Mouse (Mus musculus) MEL (cell line): ENCODE results near the gene Baiap3. TPM values are rescaled to one million over a fixed set of nuclear protein-coding genes. Genes with fewer than 3 reads are reported as not detected.

Source experiments
- DNase-seq: peaks from one replicate; pipeline ENCODE4 v3.0.0; 2011; ENCODE audit warnings: low read depth, low spot score
- H3K27ac ChIP-seq: 2 replicates; pipeline ENCODE4 v1.5.1; 2012; ENCODE audit warnings: low read depth, mild to moderate bottlenecking, control low read depth, low read length, moderate library complexity; ENCODE audit not compliant: control insufficient read depth
- H3K27me3 ChIP-seq, 2 experiments: fragments of 150-350 bp in 1 of 2; sonication (generic) in 1 of 2; 2 replicates each; pipeline ENCODE4 v1.6.1; 2012; ENCODE audit warnings: low read length in 2 of 2, mild to moderate bottlenecking in 2 of 2, improper control_type of control experiment in 1 of 2, moderate library complexity in 1 of 2; ENCODE audit not compliant: insufficient read depth in 2 of 2, control insufficient read depth in 1 of 2
- H3K36me3 ChIP-seq, 2 experiments: 2 replicates each; pipeline ENCODE4 v1.6.1; 2012 to 2014; ENCODE audit warnings: low read length in 2 of 2, improper control_type of control experiment in 1 of 2, inconsistent platforms in 1 of 2, mild to moderate bottlenecking in 1 of 2; ENCODE audit not compliant: insufficient read depth in 2 of 2, control insufficient read depth in 1 of 2
- H3K4me1 ChIP-seq, 2 experiments: fragments of 150-350 bp in 1 of 2; sonication (generic) in 1 of 2; 2 replicates each; pipeline ENCODE4 v1.6.1; 2012; ENCODE audit warnings: low read length in 2 of 2, improper control_type of control experiment in 1 of 2, mild to moderate bottlenecking in 1 of 2; ENCODE audit not compliant: insufficient read depth in 2 of 2, control insufficient read depth in 1 of 2
- H3K4me3 ChIP-seq, 2 experiments: fragments of 150-350 bp in 1 of 2; sonication (generic) in 1 of 2; 2 replicates each; pipeline ENCODE4 v1.5.1; 2012; ENCODE audit warnings: low read depth in 2 of 2, low read length in 2 of 2, mild to moderate bottlenecking in 2 of 2, moderate library complexity in 2 of 2, control low read depth in 1 of 2, improper control_type of control experiment in 1 of 2; ENCODE audit not compliant: control insufficient read depth in 1 of 2, insufficient read depth in 1 of 2
- H3K79me2 ChIP-seq: 2 replicates; pipeline ENCODE4 v1.6.1; 2012; ENCODE audit warnings: mild to moderate bottlenecking, low read length, moderate library complexity; ENCODE audit not compliant: control insufficient read depth, poor library complexity, insufficient read depth
- H3K9ac ChIP-seq: 2 replicates; pipeline ENCODE4 v1.6.1; 2012; ENCODE audit warnings: low read depth, mild to moderate bottlenecking, control low read depth, low read length, moderate library complexity; ENCODE audit not compliant: control insufficient read depth, poor library complexity, severe bottlenecking
- H3K9me3 ChIP-seq: fragments of 150-350 bp; sonication (generic); replicated peaks from 2 replicates; pipeline ENCODE4 v1.6.1; 2012; ENCODE audit warnings: mild to moderate bottlenecking, low read length, improper control_type of control experiment, moderate library complexity; ENCODE audit not compliant: insufficient read depth
- BHLHE40 ChIP-seq: IDR thresholded peaks from 2 replicates; pipeline ENCODE4 v1.6.1; 2012; ENCODE audit warnings: low read depth, mild to moderate bottlenecking, inconsistent platforms, low read length, improper control_type of control experiment, borderline replicate concordance
- EP300 ChIP-seq, 2 experiments: IDR thresholded peaks; 2 replicates each; pipeline ENCODE4 v1.6.1; 2011; ENCODE audit warnings: improper control_type of control experiment in 2 of 2, low read length in 2 of 2, low read depth in 1 of 2, mild to moderate bottlenecking in 1 of 2
- GATA1 ChIP-seq: IDR thresholded peaks from 2 replicates; pipeline ENCODE4 v1.6.1; 2011; ENCODE audit warnings: low read depth, low read length, improper control_type of control experiment
- MEF2A ChIP-seq: IDR thresholded peaks from 2 replicates; pipeline ENCODE4 v1.6.1; 2014; ENCODE audit warnings: low read depth, mild to moderate bottlenecking, inconsistent platforms, low read length, improper control_type of control experiment; ENCODE audit not compliant: poor library complexity, insufficient replicate concordance, severe bottlenecking; ENCODE audit errors: extremely low read depth
- MXI1 ChIP-seq: IDR thresholded peaks from 2 replicates; pipeline ENCODE4 v1.6.1; 2011; ENCODE audit warnings: mild to moderate bottlenecking, low read depth, low read length, improper control_type of control experiment
- NRF1 ChIP-seq: IDR thresholded peaks from 2 replicates; pipeline ENCODE4 v1.6.1; 2014; ENCODE audit warnings: low read depth, mild to moderate bottlenecking, inconsistent platforms, low read length, improper control_type of control experiment, moderate library complexity; ENCODE audit not compliant: poor library complexity, insufficient read depth, severe bottlenecking
- POLR2A ChIP-seq, 2 experiments: IDR thresholded peaks; 2 replicates each; pipeline ENCODE4 v1.6.1; 2011 to 2012; ENCODE audit warnings: low read length in 2 of 2, mild to moderate bottlenecking in 2 of 2, control low read depth in 1 of 2, improper control_type of control experiment in 1 of 2, low read depth in 1 of 2, moderate library complexity in 1 of 2; ENCODE audit not compliant: control insufficient read depth in 1 of 2, insufficient read depth in 1 of 2, poor library complexity in 1 of 2
- RCOR1 ChIP-seq: IDR thresholded peaks from 2 replicates; pipeline ENCODE4 v1.6.1; 2012; ENCODE audit warnings: low read depth, mild to moderate bottlenecking, inconsistent platforms, low read length, improper control_type of control experiment
- SMC3 ChIP-seq: IDR thresholded peaks from 2 replicates; pipeline ENCODE4 v1.6.1; 2011; ENCODE audit warnings: low read depth, low read length, improper control_type of control experiment
- TAL1 ChIP-seq: IDR thresholded peaks from 2 replicates; pipeline ENCODE4 v1.6.1; 2012; ENCODE audit warnings: mild to moderate bottlenecking, inconsistent platforms, low read length, moderate library complexity, mixed read lengths
- TBP ChIP-seq: IDR thresholded peaks from 2 replicates; pipeline ENCODE4 v1.8.0; 2011; ENCODE audit warnings: low read depth, low read length, improper control_type of control experiment
- TCF12 ChIP-seq: IDR thresholded peaks from 2 replicates; pipeline ENCODE4 v1.6.1; 2014; ENCODE audit warnings: low read depth, mild to moderate bottlenecking, inconsistent platforms, low read length, improper control_type of control experiment, moderate library complexity
- ZNF384 ChIP-seq: IDR thresholded peaks from 2 replicates; pipeline ENCODE4 v1.6.1; 2012; ENCODE audit warnings: low read depth, mild to moderate bottlenecking, inconsistent platforms, low read length, improper control_type of control experiment
- polyA plus RNA-seq, 2 experiments: library from polyadenylated mRNA; stranded (reverse) in 1 of 2; unstranded in 1 of 2; fragments of >175 nt in 1 of 2; fragments of >200 nt in 1 of 2; gene quantifications; 2 replicates each; pipeline versions ENCODE4 v1.2.1 to v1.2.4; 2012; ENCODE audit warnings: low replicate concordance in 2 of 2, low read depth in 1 of 2; ENCODE audit not compliant: insufficient read length in 2 of 2, insufficient read depth in 1 of 2, missing spikeins in 1 of 2
- total RNA-seq: library from RNA; depleted of rRNA; stranded (reverse); fragments of 300-350 nt; gene quantifications from 2 replicates; pipeline ENCODE4 v1.2.3, GENCODE M21; 2012

The Baiap3 gene
- total and polyA plus RNA-seq, 3 experiments, result 0.08 to 0.14 TPM; not detected in 1

DNA sequence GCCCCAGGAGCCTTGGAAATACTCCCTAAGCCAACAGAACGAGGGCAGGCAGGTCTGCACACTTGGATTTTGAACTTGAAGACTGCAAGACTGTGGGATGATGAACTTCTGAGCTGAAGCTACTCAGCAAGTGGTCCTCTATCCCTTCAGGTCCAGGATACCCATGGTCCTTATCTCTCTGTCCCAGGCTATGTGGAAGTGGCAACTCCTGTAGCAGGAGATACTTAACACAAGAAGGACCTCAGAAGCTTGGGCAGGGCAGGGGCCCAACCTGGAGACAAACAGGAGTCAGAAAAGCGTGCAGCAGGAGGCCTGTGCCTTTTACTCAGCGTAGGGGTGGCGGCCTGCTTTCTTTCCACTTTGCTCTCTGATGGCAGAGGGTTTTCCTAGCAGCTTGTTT, 30.5 kb downstream of the Baiap3 start:
- Histone ChIP-seq H3K9me3 (no peaks in the 10 kb centered on the region), H3K36me3 (peaks cover 3 to 27% of the 10 kb centered on the region in 2 experiments), H3K79me2 (peaks cover 35% of the 10 kb centered on the region), H3K27me3 (no peaks in the 10 kb centered on the region), H3K27ac (peak overlapping the region; percentile 92; the same call in 1 of the 2 replicates), H3K4me3 (no peak overlapping the region), H3K9ac (no peak overlapping the region)
- TF ChIP-seq POLR2A (IDR thresholded peaks at IDR 0.05; ENCODE audit: control insufficient read depth in 1 of 2, insufficient read depth in 1 of 2, low read depth in 1 of 2, low read length in 2 of 2, poor library complexity in 1 of 2), result no peak
- TF ChIP-seq TBP, result 0 out of 2 replicates have a peak, but pooled peaks have one; percentile 16
- TF ChIP-seq EP300 (IDR thresholded peaks at IDR 0.05; ENCODE audit: low read depth in 1 of 2, low read length in 2 of 2), result peak in 1 of 2 experiments; percentile 72; a peak in 2 of 4 replicates
- TF ChIP-seq TAL1, result peak; percentile 96
- peak; percentile 73 for TF ChIP-seq TCF12
- TF ChIP-seq GATA1, result peak; percentile 71
- TF ChIP-seq, all 39 proteins: peak for 5
- peak; percentile 76 for DNase-seq
- peaks cover 7 to 40% of the 10 kb centered on the region in 2 experiments for H3K4me1 ChIP-seq

DNA sequence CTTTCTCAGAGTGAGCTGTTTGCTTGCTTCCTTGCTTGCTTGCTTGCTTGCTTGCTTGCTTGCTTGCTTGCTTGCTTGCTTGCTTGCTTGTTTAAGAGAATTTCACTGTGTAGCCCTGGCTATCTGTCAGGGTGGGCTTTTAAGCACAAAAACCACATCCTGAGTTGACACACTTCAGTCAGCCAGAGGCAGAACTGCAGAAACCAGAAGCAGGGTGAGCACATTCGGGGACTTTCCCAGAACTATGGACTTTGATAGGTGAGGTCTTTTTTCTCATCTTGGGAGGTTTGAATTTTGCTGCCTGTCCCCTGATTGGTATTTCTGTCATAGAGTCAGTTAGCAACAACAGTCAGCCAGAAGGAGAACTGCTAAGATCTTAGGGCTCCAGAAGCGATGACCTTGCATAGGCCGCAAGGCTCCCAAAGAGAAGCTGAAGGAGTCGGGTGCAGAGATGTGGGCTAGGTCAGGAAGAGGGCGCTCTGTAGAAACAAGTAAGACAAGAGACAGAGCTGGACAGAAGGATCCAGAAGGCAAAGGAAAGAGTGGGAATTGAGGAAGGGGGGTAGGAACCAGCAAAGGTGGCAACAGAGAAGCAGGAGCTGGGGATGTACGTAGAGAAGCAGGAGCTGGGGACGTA, 31.5 kb downstream of the Baiap3 start:
- Histone ChIP-seq H3K27ac (peak overlapping the region; percentile 92), H3K36me3 (peaks cover 4 to 27% of the 10 kb centered on the region in 2 experiments), H3K9ac (peak overlapping the region; percentile 12; the same call in 1 of the 2 replicates), H3K9me3 (no peaks in the 10 kb centered on the region), H3K79me2 (peaks cover 35% of the 10 kb centered on the region), H3K4me3 (no peak overlapping the region), H3K27me3 (no peaks in the 10 kb centered on the region), H3K4me1 (peaks cover 7 to 42% of the 10 kb centered on the region in 2 experiments)
- DNase-seq, result peak; percentile 34
- no peak for TF ChIP-seq ZNF384
- no peak for TF ChIP-seq GATA1
- TF ChIP-seq RCOR1, result no peak
- TF ChIP-seq SMC3, result no peak
- no peak for TF ChIP-seq TAL1
- no peak for TF ChIP-seq MXI1
- TF ChIP-seq NRF1, result no peak
- TF ChIP-seq MEF2A, result no peak
- no peak for TF ChIP-seq BHLHE40
